Mouse (Mus musculus) heart, postnatal 0 days (tissue): ENCODE measurements around the gene Tmem198b.

ENCODE experiments used
- CTCF ChIP-seq: IDR thresholded peaks from 2 replicates; pipeline ENCODE4 v1.5.1; 2016; ENCODE audit warnings: antibody characterized with exemption, control low read depth, low read depth
- EP300 ChIP-seq: IDR thresholded peaks from 2 replicates; pipeline ENCODE4 v1.6.1; 2016; ENCODE audit warnings: antibody characterized with exemption, low read depth

DNA sequence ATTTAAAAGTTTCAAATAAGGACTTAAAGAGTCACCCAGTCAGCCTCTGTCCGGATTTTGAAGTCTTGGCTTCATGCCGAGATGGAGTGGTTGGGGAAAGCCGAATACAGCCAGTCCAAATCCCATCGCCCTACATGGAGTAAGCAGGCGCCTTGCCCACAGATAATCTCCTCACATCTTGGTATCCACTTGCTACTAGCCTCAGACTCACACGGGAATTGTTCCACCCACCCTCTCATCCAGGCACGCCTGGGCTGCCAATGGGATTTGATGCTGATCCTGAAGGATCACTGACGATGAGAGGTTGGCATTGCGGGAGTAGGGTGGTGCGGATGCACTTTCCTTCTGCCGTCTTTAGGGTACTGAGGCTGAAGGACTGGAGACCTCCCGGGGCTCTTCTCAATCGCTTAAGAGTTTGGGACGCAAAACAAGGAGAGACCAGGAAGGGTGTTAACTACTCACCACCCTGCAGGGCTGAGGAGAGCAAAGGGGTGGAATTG, 349 bp downstream of the Tmem198b start, which contains the start of gene Dnajc14:
- TF ChIP-seq CTCF: no peak
- no peak for TF ChIP-seq EP300
